Mouse (Mus musculus) erythroid progenitor cell, adult 5-6 weeks (primary cell): ENCODE measurements around the gene Spint2. TPM values are rescaled to one million over a fixed set of nuclear protein-coding genes. Genes with fewer than 3 reads are reported as not detected.
A peak's percentile ranks its signal among the peaks of the same experiment; 100 is the strongest.

ENCODE experiments used
- ATAC-seq: replicated peaks from 2 replicates; pipeline ENCODE4 v1.8.0; 2016; ENCODE audit warnings: moderate number of reproducible peaks, mild to moderate bottlenecking, moderate TSS enrichment, inconsistent platforms; ENCODE audit not compliant: poor library complexity, low FRiP score, severe bottlenecking
- total RNA-seq, 2 experiments: library from RNA; stranded (forward) in 1 of 2; stranded (reverse) in 1 of 2; fragments of 150-400 nt in 1 of 2; fragments of 186-747, 209-891 nt in 1 of 2; gene quantifications; 2 replicates each; pipeline versions ENCODE4 v1.2.3 to v1.2.4; 2015 to 2017; ENCODE audit warnings: low replicate concordance in 2 of 2

Gene Spint2
- total RNA-seq, 2 experiments from 2014 or later = 4.2 TPM; not detected in 1

DNA sequence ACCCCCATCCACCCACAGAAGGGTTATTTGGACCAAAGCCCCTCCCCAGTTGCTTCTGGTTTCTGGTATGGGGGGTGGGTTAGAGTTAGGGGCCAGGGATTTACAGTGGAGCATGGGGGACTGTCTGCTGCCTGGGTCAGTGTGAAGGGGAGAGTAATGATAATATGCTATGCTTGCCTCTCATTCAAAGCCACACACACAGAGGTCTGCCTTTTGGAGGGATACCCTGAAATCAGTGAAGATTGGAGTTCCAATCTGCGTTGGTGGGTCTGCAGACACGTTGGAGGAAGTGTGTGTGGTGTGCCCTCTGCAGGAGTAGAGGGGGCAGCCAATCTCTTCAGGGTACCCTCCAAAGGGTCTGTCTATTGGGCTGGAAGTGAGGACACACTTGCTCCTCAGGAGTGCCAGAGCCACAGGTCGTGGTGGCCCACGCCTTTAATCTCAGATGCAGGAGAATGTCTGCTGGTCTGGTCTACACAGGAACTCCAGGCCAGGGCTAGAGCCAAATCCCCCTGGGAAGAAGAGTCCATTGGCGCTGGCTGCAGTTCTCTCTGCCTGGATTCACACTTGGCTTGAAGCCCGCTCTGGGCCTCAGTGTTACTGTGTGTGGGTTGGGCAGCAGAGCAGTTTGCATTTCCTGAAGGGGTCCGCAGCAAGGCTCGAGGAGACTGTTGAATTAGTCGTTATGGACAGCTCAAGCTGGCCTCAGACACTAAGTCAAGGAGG lies 23.7 kb upstream of the Spint2 start:
- no peak for ATAC-seq

GRCm38 (mm10) chr7:29304463-29305262 lies 23.0 kb upstream of the Spint2 start:
- no peak for ATAC-seq

DNA sequence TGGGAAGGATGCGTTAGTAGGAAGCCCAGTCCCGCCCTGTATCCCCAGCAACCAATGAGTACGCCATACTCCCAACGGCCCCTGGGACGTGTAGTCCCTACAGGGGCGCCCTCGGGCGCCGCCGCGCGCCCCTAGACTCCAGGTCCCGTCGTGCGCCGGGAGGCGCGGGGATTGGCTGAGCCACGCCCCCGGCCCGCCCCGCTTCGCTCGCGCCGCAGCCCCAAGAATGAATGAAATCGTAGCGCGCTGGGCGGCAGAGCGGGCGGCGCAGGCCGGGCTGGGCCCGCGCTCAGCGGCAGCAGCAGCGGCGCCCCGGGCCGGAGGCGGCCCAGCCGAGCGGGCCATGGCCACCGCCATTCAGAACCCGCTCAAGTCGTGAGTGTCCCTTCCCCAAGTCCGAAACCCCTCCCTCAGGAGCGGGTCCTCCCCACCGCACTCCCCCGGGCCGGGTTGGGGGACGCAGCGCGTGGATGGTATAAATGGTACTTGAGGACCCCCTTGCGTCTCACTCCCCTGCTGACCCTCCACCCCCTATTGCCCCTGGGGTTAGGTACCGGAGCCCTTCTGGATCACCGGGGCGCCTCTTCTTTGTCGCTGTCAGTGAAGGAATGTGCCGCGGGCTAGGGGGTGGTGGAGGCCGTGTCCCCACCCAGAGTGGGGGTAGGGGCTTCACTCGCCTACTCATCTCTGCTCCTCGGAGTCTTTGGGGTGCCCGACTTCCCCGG lies 22.2 kb upstream of the Spint2 start, which contains the start of gene Dpf1:
Gene Dpf1 (plus strand): TSS at position 214 of the 725 bp plus-strand sequence.
- ATAC-seq = no peak

- no peak for ATAC-seq
These were observed 20.9 kb upstream of the Spint2 start for GRCm38 (mm10) chr7:29302641-29303040.

DNA sequence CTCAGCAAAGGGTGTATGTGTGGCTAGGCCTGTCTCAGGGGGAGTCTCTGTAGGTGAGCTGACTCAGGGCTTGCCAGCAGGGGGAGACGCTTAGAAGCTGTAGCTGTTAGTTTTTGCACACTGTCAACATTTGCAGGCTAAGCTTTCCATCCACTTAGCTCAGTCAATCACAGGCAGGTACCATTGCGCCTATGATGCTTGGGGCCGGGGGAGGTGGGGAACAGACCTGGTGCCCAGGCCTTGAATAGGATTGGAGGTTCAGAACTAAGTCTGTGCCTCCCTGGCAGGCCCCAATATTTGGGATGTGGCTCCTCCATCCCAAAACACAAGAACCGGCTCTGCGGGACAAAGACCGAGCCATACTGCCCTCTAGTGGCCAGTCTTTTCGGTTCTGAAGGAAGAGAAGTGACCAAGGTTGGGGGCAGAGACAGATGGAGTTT lies 19.4 kb upstream of the Spint2 start:
- ATAC-seq = no peak

DNA sequence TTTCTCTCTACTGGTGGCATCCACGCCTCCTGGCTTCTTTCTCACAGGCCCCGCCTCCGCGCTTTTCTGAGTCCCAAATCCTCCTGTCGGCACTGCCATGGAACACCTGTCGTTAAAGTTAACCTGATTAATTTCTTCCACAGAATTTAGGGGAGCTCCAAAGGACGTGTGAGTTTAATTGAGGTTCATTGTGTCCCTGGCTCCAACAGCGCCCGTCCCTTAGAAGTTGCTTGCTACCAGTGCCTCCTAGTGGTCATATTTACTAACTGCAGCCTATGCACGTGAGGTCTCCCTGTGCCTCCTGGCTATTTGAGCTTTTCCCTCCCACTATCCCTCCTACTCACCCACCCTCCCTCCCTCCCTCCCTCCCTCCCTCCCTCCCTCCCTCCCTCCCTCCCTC lies 15.3 kb upstream of the Spint2 start:
- ATAC-seq = 0 out of 2 replicates have a peak, but pooled peaks have one; percentile 61

GRCm38 (mm10) chr7:29295861-29296647 lies 14.3 kb upstream of the Spint2 start:
- no peak for ATAC-seq

DNA sequence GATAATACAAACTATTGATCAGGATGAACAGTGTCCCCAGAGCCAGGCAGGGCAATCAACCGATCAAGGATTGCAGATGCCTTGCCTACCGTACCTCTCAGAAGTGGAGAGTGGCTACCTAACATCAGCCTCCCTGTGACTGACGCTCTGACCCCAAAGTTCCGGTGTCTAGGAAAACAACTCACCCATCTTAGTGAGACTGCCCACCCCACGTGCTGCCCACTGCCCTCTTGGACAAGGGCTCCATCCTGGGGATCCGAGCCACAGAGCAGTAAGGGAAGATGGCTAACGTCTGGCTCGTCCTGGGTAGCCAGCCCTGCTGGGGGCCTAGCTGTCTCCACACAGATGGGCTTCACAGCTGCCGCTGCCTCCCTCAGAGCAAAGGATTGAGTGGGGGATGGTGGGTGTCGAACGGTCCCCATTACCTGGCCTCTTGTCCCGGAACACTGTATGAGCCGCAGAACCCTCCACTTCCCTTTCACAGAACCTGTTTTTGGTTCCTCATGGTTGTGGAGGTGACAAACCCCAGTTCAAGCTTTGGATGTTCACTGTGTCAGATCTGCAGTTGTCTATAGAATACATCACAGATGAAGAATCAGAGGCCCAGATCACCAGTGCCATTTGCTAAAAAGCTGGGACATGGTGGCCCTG lies 12.5 kb upstream of the Spint2 start:
- no peak for ATAC-seq

DNA sequence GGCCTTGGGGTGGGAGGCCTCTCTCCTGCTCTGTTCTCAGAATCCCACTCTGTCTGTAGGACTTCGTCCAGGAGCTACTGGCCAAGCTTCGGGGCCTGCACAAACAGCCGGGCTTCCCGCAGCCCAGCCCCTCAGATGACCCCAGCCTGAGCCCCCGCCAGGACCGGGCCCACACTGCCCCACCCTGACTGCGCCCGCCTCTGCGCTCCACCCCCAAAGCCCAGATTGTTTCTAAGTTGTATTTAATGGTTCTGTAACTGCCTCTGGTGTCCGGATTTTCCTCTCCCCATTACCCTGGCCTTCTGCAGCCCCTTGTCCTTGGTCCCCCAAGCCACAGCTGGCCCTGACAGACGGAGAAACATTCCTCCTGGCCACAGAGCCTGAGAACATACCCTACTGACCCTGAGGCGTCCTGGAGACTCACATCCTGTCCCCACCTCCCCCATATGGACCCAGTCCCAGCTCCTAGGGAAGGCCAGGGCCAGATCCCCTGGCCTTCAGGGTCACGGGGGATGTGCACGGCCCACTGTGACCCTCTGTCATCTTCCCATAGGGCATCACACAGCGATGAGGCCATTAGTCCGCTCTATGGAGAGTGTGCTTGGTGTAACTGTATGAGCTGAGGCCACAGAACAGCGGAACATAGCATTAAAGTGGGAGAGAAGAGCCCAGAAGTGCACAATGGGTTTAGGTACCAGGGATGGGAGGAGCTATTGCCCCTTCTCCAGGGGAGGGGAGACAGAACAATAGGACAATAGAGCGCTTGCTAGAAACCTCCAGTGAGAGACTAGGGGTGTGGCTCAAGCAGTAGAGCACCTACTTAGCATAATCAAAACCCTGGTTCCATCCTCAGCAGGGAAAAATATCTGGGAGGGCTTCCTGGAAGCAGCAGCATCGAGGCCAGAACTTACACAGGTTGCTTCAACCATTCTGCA lies 11.7 kb upstream of the Spint2 start:
- no peak for ATAC-seq

DNA sequence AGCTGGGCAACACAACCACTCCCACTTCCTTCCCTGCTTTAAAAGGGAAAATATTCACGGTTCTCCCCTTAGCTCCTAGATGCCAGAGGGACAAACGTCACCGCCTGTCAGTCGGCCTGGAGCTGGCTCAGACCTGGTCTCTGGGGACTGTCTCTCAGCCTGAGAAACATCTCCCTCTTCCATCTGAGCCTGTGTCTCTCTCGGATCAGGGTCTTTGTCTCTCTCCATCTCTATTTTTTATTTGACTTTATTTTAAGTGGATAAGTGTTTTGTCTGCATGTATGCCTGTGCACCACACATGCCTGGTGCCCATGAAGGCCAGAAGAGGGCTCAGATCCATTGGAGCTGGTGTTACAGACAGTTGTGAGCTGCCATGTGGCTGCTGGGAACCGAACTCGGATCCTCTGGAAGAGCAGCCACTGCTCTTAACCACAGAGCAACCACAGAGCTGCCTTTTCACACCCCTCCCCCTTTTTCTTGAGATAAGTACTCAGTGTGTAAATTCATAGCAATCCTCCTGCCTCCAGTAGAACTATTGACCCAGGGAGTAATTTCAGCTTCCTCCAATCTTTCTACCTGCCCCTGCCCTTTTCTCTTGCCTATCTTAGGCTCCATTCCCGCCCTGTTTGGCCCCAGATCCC lies 10.9 kb upstream of the Spint2 start:
- no peak for ATAC-seq

DNA sequence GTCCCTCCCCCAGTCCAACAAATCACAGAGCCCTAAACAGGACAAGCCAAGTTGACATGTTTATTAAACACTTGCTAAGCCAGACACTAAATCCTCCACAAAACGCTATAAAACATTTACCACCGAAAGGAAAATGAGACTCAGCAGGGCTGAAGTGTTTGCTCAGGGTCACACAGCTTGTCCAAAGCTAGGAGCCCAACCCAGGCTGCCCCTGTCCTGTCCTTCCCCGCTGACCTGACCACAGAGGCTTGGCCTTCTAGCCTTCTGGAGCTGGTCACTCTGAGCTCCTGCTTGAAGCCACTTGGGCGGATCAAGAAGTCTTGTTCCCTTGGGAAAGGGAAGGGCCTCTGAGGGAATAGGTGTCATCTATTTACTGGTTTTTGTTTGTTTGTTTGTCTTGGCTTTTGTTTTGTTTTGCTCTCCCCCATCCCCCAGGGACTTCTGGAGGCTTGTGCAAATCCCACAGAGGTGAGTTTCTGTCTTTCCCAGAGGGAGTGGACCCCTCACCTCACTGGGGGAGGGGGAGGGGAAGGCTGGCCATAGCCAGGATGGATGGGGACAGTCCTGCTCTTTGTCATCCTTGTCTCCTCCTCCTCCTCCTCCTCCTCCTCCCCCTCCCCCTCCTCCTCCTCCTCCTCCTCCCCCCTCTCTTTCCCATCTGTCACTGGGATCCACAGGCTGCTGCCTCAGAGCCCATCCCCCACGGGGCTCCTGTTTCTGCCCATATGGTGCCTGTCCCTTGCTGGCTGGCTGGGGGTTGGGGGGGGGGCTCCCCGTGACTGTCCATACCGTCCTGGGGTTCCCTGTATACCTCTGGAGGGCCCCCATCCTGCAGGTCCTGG lies 10.1 kb upstream of the Spint2 start:
- ATAC-seq = no peak

DNA sequence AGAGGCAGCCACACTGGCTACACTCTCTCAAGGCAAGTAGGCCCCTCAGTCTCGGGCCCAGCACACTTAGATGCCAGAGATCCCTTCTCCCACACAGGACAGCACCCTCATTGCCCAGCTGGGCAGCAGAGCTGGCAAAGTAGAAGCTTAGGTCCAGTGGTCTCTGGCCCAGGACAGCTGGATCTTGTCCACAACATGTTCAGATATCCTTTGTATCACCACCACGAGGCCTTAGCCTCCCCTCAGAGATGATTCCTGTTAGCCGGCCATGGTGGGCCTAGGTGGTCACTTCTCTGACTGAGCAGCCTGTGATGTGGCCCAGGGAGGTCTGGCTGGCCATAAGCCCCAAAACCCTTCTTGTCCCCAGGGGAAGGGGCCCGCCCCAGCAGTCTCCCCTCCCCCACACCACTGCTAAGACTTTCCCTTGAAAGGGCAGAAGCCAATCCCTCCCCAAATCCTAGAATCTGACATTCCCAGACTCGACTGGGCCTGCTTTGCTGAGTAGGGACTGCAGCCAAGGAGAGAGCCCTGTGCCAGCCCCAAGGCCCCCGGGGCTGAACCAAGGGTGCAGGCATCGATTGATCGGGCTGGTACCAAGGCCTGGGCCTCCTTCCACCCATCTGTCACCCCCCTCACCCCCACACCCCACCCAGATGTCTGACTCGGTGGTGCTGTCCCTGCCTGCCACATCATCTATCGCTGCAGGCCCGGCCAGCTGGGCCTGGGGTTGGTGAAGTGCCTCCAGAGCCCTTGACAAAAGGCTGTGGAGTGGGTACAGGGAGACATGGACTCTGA lies 9.2 kb upstream of the Spint2 start:
- no peak for ATAC-seq

DNA sequence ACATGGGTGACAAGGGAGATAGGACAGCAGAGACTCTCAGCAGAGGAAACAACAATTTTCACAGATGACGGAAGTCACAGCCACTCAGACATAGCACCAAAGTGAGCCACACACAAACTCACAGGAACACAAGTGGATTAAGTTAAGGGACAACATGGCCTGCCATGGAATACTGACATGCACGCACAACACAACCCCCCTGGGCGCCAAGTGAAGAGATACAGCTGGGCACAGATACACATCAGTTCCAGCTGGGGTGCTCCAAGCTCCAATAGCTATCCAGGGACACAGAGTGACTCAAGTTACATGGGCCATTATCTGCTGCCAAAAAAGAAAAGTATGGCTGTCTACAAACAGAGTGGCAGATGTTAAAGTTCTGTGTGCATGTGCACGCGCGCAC lies 8.1 kb upstream of the Spint2 start:
- ATAC-seq = no peak

DNA sequence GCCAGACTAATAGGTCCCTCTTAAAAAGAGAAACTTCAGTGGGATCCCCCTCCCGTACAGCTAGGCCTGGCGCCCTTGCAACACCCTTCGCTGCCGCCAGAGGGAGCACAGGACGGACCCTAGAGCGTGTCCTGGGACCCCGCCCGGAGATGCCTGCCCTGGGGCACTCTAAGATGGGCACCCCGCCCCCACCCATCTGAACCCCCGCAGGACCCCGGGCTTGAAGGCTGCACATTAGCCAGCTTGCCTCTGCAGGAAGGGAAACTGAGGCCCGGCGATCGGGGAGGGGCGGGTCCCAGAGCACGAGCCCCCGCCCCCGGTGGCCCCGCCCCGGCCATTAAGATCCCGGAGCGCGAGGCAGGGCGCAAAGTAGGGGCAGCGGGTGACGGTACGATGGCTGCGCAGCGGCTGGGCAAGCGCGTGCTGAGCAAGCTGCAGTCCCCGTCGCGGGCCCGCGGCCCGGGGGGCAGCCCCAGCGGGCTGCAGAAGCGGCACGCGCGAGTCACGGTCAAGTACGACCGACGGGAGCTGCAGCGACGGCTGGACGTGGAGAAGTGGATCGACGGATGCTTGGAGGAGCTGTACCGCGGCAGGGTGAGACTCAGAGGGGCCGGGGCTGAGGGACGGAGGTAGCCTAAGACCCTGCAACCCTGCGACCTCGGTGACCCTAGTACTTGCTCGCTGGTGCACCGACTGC lies 7.4 kb upstream of the Spint2 start, which contains the start of gene Ppp1r14a:
Gene Ppp1r14a (plus strand): TSS at position 367 of the 697 bp plus-strand sequence.
- peak; percentile 63 for ATAC-seq

GRCm38 (mm10) chr7:29288079-29288478 lies 6.4 kb upstream of the Spint2 start:
- ATAC-seq = no peak
